Mouse (Mus musculus): Measurements from ENCODE around the gene Dpm2.

The Dpm2 gene

DNA sequence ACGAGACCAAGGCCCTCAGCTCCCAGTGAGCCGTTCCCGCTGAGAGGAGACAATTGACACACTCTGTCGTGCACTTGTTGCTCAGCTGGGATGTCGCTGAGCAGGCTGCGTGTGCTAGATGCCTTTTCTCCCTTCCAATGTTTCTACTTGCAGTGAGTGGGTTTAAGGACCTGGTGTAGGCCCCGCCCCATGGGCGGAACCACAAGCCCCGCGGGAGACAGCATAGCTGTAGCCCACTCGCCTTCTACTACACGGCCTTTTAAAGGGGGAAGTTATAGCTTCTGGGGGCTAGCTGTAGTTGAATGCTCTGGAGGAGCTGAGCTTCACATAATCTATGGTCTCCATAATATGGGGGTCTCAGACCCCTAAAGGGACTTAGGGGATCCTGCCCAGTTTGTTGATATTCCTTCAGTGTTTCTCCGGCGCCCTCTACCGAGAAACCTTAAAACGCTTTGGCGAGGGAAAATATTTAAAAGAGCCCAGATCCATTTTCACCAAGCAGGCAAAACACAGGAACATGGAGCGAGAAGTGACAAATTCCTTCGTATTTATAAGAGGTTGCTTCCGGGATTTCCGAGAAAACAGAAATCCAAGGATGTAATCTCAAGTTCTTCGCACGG, 40.1 kb downstream of the Dpm2 start:
- DNase-seq (ENCODE audit: low spot score in 2 of 2): peak in 1 of 2 experiments; percentile 60

DNA sequence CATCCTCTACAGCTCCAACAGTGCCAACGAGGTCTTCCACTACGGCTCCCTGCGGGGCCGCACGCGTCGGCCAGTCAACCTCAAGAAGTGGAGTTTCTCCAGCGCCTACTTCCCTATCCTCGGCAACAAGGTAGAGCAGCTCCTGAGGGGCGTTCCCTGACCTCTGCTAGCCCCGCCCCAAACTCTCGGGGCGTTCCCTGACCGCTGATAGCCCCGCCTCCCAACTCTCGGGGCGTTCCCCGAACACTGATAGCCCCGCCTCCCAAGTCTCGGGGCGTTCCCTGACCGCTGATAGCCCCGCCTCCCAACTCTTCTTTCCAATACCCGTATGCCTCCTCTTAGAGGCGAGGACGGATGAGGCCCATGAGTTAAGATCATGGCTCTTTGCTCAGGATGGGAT, 41.6 kb downstream of the Dpm2 start:
- DNase-seq (ENCODE audit: low spot score in 2 of 2): no peak

DNA sequence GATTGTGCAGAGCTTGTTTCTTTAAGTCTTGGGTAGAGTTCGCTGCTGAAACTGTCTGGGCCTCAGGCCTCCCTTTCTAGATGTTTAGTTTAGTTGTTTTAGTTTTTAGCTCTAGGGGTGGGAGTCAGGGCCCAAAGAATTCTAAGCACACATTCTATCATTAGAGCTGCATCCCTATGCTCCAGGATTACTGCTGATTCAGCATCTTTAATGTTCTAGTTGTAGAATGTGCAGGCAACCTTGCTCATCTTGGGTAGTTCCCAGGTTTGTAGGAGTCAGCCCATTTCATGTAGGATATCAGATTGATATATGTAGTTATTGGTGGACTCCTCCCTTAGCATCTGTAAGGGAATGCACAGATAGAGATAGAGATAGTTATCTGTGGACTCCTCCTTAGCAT, 46.5 kb downstream of the Dpm2 start:
- DNase-seq (ENCODE audit: low spot score in 2 of 2): no peak

DNA sequence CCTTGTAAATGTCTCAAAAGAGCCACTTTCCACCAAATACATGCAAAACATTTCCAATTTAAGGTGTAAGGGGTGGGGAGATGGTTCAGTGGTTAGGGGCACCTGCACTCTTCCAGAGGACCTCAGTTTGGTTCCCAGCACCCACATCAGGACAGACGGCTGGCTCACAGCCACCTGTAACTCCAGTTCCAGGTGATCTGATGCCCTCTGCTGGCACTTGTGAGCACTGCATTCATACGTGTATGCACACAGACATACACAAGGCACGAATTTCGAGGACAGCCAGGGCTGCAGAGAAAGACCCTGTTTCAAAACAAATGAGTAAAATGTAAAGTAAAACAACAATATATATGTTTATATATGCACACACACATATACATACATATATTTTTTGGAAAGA, 46.9 kb downstream of the Dpm2 start:
- DNase-seq (ENCODE audit: low spot score in 2 of 2): no peak

DNA sequence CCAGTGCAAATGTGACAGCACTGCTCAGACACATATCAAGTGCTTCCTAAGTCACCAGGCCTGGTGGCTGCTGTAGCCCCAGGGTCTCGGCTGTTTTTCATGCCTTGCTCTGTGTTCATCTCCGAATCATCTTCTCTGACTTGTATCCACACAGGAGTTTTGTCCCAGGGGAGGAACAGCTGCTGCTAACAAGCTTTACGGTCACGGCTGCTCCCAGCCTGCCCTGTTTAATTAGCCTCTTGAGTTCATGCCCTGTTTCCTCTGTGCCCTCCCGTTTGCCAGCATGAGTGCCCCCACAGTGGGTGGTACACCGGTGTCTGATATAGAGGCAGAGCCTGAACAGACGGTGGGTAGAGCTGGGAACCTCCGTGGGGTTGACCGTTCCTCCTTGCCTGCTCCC, 47.4 kb downstream of the Dpm2 start:
- DNase-seq (ENCODE audit: low spot score in 2 of 2): no peak

DNA sequence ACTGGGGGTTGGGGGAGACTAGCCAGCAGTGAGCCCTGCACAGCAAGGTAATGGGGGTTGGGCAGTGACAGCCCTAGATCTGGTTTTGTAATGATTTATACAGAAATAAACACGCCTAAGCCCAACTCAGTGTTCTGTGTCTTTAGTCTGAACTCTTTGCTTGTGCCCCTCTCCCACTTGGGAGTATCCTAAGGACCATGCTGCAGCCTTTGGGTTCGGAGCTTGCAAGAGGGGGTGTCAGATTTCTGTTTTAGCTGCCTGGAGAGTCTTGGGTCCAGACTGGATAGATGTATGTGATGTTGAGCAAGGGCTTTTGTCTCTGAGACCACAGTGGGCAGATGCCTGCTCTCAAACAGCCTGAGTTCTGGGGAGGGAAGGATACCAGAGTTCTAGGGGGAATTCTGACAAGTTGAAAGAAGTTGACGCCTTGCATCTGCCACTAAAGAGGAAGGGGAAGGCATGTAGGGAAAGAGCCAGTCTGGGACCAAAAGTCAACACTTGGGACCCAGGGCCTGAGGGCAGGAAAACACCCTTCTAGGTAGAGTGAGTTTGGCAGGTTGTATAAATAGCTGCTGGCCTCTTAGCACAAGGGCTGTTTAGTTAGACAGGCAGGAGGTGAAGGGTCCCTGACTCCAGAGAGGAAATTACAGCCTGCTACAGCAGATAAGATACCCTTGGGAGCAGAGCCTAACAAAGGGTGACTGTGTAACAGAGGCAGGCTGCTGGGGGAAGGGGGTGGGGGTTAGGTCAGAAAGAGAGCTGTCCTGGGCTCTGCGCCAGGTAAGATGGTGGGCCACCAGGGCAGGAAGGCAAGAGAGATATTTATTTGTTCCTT, 50.2 kb downstream of the Dpm2 start:
- DNase-seq (ENCODE audit: low spot score in 2 of 2): peak; percentile 86 to 94

DNA sequence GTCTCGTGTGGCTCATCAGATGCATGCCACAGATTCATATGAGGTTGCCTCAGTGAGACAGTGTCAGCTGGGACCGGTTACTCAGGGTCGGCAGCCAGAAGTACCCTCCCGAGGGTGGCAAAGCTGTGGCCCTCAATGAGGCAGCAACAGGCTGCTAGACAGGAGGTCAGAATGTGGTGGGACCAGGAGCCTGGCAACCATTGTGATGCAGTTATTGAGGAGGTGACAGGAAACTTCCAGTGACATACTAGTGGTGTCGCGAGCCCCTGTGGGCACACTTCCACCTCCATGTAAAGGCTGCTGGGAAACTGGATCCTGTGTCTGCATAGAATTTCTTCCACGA, 50.8 kb downstream of the Dpm2 start, which contains the start of gene Ak1:
TSS of gene Ak1 (plus strand) at position 242 of the 343 bp plus-strand sequence.
- no peak for DNase-seq (ENCODE audit: low spot score in 2 of 2)
